Mouse (Mus musculus) erythroblast, embryonic 14.5 days (primary cell): ENCODE results near the gene Cx3cl1.

Experiments
- GATA1 ChIP-seq: IDR thresholded peaks from 2 replicates; pipeline ENCODE4 v1.6.1; 2012; ENCODE audit warnings: low read length, inconsistent platforms, mixed read lengths
- TAL1 ChIP-seq: IDR thresholded peaks from 3 replicates; pipeline ENCODE4 v1.6.1; 2012; ENCODE audit warnings: low read length, inconsistent platforms, mixed read lengths

GRCm38 (mm10) chr8:94808372-94808771 is 36.6 kb downstream of the Cx3cl1 start:
- TF ChIP-seq GATA1 (no peak), TAL1 (no peak)
